28 mouse cellular contexts compared by ENCODE assay signal in genomic region chr1:104425307-104425706, GRCm38 (mm10).
DNase-seq lines count a peak whose midpoint lies in the region; ATAC-seq lines count a peak whose summit lies in the region.
"Had no signal": no experiment of that assay in that cellular context is flagged by ENCODE, and none has a peak within 500 bp of the region (broad histone marks: within the 10 kb centered on the region; RNA-seq: fewer than 3 reads in every experiment).

No protein-coding gene starts in this region.

- H3K27me3 ChIP-seq in forebrain, embryonic 14.5 days (replicated peaks; ENCODE audit: control insufficient read depth, insufficient read depth, low read length) = no peaks in the 10 kb centered on the region
- no peaks in the 10 kb centered on the region for H3K27me3 ChIP-seq in forebrain, embryonic 11.5 days (ENCODE audit: control insufficient read depth, insufficient read depth, low read length)
- H3K27me3 ChIP-seq in midbrain, embryonic 12.5 days = no peaks in the 10 kb centered on the region
- H3K27me3 ChIP-seq in midbrain, embryonic 10.5 days (ENCODE audit: low read depth, poor library complexity, severe bottlenecking) = no peaks in the 10 kb centered on the region
- no peaks in the 10 kb centered on the region for H3K27me3 ChIP-seq in neural tube, embryonic 13.5 days
- H3K27me3 ChIP-seq: embryonic facial prominence, embryonic 15.5 days; heart, embryonic 13.5 days; Patski had no signal

- no peak overlapping the region for H3K9ac ChIP-seq in forebrain, embryonic 14.5 days (ENCODE audit: low read length)
- H3K9ac ChIP-seq in forebrain, embryonic 11.5 days (ENCODE audit: low read length) = no peak overlapping the region
- H3K9ac ChIP-seq in midbrain, embryonic 12.5 days (replicated peaks) = no peak overlapping the region
- no peak overlapping the region for H3K9ac ChIP-seq in neural tube, embryonic 13.5 days
- H3K9ac ChIP-seq: embryonic facial prominence, embryonic 15.5 days; heart, embryonic 13.5 days; liver, embryonic 14.5 days had no signal

- DNase-seq in forebrain, embryonic 14.5 days (ENCODE audit: low spot score) = peak; percentile 8
- no peak for DNase-seq in forebrain, embryonic 11.5 days (ENCODE audit: low spot score)
- DNase-seq in midbrain, embryonic 10.5 days (ENCODE audit: low spot score) = no peak
- DNase-seq in mesoderm, embryonic 11.5 days (ENCODE audit: low read depth, low spot score) = peak; percentile 29
- no peak for DNase-seq in spleen, adult 12 weeks (ENCODE audit: low spot score)
- DNase-seq in gastrocnemius, postnatal 25 days = no peak
- DNase-seq: adrenal gland, postnatal 14 days; cerebellum, adult 11-12 months; cerebellum, adult 9-11 months; gastrocnemius, adult 2 months; heart, postnatal 10 days; kidney, adult 11 months; kidney, postnatal 25 days; liver; lung, adult 2 months; lung, postnatal 10 days; right cerebral cortex, adult 18-20 months; thymus, adult 18-20 months; thymus, postnatal 25 days had no signal

- no peaks in the 10 kb centered on the region for H3K4me1 ChIP-seq in forebrain, embryonic 14.5 days (ENCODE audit: control insufficient read depth, insufficient read depth, low read length)
- no peaks in the 10 kb centered on the region for H3K4me1 ChIP-seq in forebrain, embryonic 11.5 days (replicated peaks; ENCODE audit: control insufficient read depth, insufficient read depth, low read length)
- H3K4me1 ChIP-seq in midbrain, embryonic 12.5 days = no peaks in the 10 kb centered on the region
- H3K4me1 ChIP-seq in midbrain, embryonic 10.5 days = no peaks in the 10 kb centered on the region
- no peaks in the 10 kb centered on the region for H3K4me1 ChIP-seq in neural tube, embryonic 13.5 days (replicated peaks)
- H3K4me1 ChIP-seq: embryonic facial prominence, embryonic 15.5 days; heart, embryonic 13.5 days had no signal

- H3K27ac ChIP-seq in forebrain, embryonic 14.5 days (ENCODE audit: low read depth, low read length) = no peak overlapping the region
- H3K27ac ChIP-seq in forebrain, embryonic 11.5 days (ENCODE audit: low read depth, low read length) = no peak overlapping the region
- no peak overlapping the region for H3K27ac ChIP-seq in midbrain, embryonic 12.5 days (replicated peaks)
- H3K27ac ChIP-seq in midbrain, embryonic 10.5 days (replicated peaks) = no peak overlapping the region
- no peak overlapping the region for H3K27ac ChIP-seq in neural tube, embryonic 13.5 days (replicated peaks)
- H3K27ac ChIP-seq: embryonic facial prominence, embryonic 15.5 days; gastrocnemius, adult 2 months; heart, embryonic 13.5 days; liver, embryonic 14.5 days; stomach, postnatal 0 days had no signal

- 76% methylated on average over 1 of the region's 1 CpGs for WGBS in forebrain, embryonic 14.5 days
- 100% methylated on average over 1 of the region's 1 CpGs for WGBS in forebrain, embryonic 11.5 days
- 53% methylated on average over 1 of the region's 1 CpGs for WGBS in midbrain, embryonic 12.5 days
- WGBS in midbrain, embryonic 10.5 days = 83% methylated on average over 1 of the region's 1 CpGs
- WGBS in neural tube, embryonic 13.5 days = 32% methylated on average over 1 of the region's 1 CpGs

- no peak overlapping the region for H3K4me3 ChIP-seq in forebrain, embryonic 14.5 days (ENCODE audit: low read depth, low read length)
- H3K4me3 ChIP-seq in forebrain, embryonic 11.5 days (ENCODE audit: low read depth, low read length) = no peak overlapping the region
- H3K4me3 ChIP-seq in midbrain, embryonic 12.5 days = no peak overlapping the region
- no peak overlapping the region for H3K4me3 ChIP-seq in midbrain, embryonic 10.5 days
- no peak overlapping the region for H3K4me3 ChIP-seq in neural tube, embryonic 13.5 days
- H3K4me3 ChIP-seq: embryonic facial prominence, embryonic 15.5 days; gastrocnemius, adult 2 months; heart, embryonic 13.5 days had no signal

- no peak for ATAC-seq in forebrain, embryonic 14.5 days
- ATAC-seq in forebrain, embryonic 11.5 days (replicated peaks; ENCODE audit: low FRiP score) = no peak
- peak; percentile 62; the same call in 1 of the 2 replicates for ATAC-seq in midbrain, embryonic 12.5 days (ENCODE audit: low FRiP score, low read depth)
- peak; percentile 98 for ATAC-seq in neural tube, embryonic 13.5 days (ENCODE audit: low read depth)
- ATAC-seq: forebrain, embryonic 16.5 days; inflammation-experienced regulatory T-cells, adult 6 months; Patski had no signal

- H3K4me2 ChIP-seq in forebrain, embryonic 14.5 days (ENCODE audit: low read length) = no peak overlapping the region
- H3K4me2 ChIP-seq in forebrain, embryonic 11.5 days (ENCODE audit: low read depth, low read length, severe bottlenecking) = no peak overlapping the region
- H3K4me2 ChIP-seq in midbrain, embryonic 12.5 days (replicated peaks) = no peak overlapping the region
- H3K4me2 ChIP-seq in neural tube, embryonic 13.5 days = no peak overlapping the region
- H3K4me2 ChIP-seq: embryonic facial prominence, embryonic 15.5 days; heart, embryonic 13.5 days had no signal

- H3K9me3 ChIP-seq in forebrain, embryonic 14.5 days (replicated peaks; ENCODE audit: control insufficient read depth, low read length) = no peaks in the 10 kb centered on the region
- no peaks in the 10 kb centered on the region for H3K9me3 ChIP-seq in forebrain, embryonic 11.5 days (ENCODE audit: control insufficient read depth, low read length)
- no peaks in the 10 kb centered on the region for H3K9me3 ChIP-seq in midbrain, embryonic 12.5 days
- H3K9me3 ChIP-seq in midbrain, embryonic 10.5 days (replicated peaks) = no peaks in the 10 kb centered on the region
- no peaks in the 10 kb centered on the region for H3K9me3 ChIP-seq in neural tube, embryonic 13.5 days
- H3K9me3 ChIP-seq: embryonic facial prominence, embryonic 15.5 days; heart, embryonic 13.5 days had no signal

- no peaks in the 10 kb centered on the region for H3K36me3 ChIP-seq in forebrain, embryonic 14.5 days (ENCODE audit: control insufficient read depth, insufficient read depth, low read length)
- no peaks in the 10 kb centered on the region for H3K36me3 ChIP-seq in forebrain, embryonic 11.5 days (ENCODE audit: control insufficient read depth, insufficient read depth, low read length)
- H3K36me3 ChIP-seq in midbrain, embryonic 12.5 days = no peaks in the 10 kb centered on the region
- no peaks in the 10 kb centered on the region for H3K36me3 ChIP-seq in midbrain, embryonic 10.5 days
- H3K36me3 ChIP-seq in neural tube, embryonic 13.5 days = no peaks in the 10 kb centered on the region
- H3K36me3 ChIP-seq: embryonic facial prominence, embryonic 15.5 days; heart, embryonic 13.5 days had no signal

Comparison
In these comparisons a context has a peak if more than half of its experiments do, and no peak if none do; other contexts are left out.
1. DNase-seq: peak in forebrain, embryonic 14.5 days (single experiment) and mesoderm, embryonic 11.5 days (single experiment); none in forebrain, embryonic 11.5 days (single experiment), midbrain, embryonic 10.5 days (single experiment), spleen, adult 12 weeks (single experiment) and gastrocnemius, postnatal 25 days (single experiment).
2. ATAC-seq: peak in midbrain, embryonic 12.5 days (single experiment) and neural tube, embryonic 13.5 days (single experiment); none in forebrain, embryonic 14.5 days (single experiment) and forebrain, embryonic 11.5 days (single experiment).